Mouse (Mus musculus) hindbrain, embryonic 10.5 days (tissue): ENCODE measurements around the gene Adgrv1. TPM values are rescaled to one million over a fixed set of nuclear protein-coding genes. Genes with fewer than 3 reads are reported as not detected.

Experiments
- DNase-seq: peaks from one replicate; pipeline ENCODE4 v3.0.0-alpha.2; 2017; ENCODE audit warnings: low spot score
- H3K27ac ChIP-seq: fragments of 300-500 bp; sonication (generic); 2 replicates; pipeline ENCODE4 v1.5.1; 2016; ENCODE audit warnings: mild to moderate bottlenecking, moderate library complexity
- H3K27me3 ChIP-seq: fragments of 300-500 bp; sonication (generic); 2 replicates; pipeline ENCODE4 v1.6.1; 2016; ENCODE audit warnings: mild to moderate bottlenecking; ENCODE audit not compliant: poor library complexity, insufficient read depth, severe bottlenecking
- H3K36me3 ChIP-seq: fragments of 300-500 bp; sonication (generic); 2 replicates; pipeline ENCODE4 v1.6.1; 2016; ENCODE audit warnings: mild to moderate bottlenecking, moderate library complexity
- H3K4me1 ChIP-seq: fragments of 300-500 bp; sonication (generic); replicated peaks from 2 replicates; pipeline ENCODE4 v1.6.1; 2016; ENCODE audit warnings: mild to moderate bottlenecking
- H3K4me3 ChIP-seq: fragments of 300-500 bp; sonication (generic); 2 replicates; pipeline ENCODE4 v1.5.1; 2016; ENCODE audit warnings: mild to moderate bottlenecking, moderate library complexity
- H3K9me3 ChIP-seq: fragments of 300-500 bp; sonication (generic); 2 replicates; pipeline ENCODE4 v1.6.1; 2016; ENCODE audit warnings: mild to moderate bottlenecking, moderate library complexity
- WGBS: fragments of 180-500 bp; shearing (Covaris S2); methylation state at CpG from one replicate; pipeline ENCODE4 v1.1.7; 2016; 5-methylcytosine and 5-hydroxymethylcytosine counted together
- polyA plus RNA-seq: library from polyadenylated mRNA; unstranded; fragments of >200 nt; fragmentation: Nextera tagmentation; extraction: Ambion mirVana; gene quantifications from 2 replicates; pipeline ENCODE4 v1.2.1, GENCODE M21; 2016

Gene Adgrv1
- polyA plus RNA-seq, 1 experiment from 2014 or later, result 45.3 TPM

DNA sequence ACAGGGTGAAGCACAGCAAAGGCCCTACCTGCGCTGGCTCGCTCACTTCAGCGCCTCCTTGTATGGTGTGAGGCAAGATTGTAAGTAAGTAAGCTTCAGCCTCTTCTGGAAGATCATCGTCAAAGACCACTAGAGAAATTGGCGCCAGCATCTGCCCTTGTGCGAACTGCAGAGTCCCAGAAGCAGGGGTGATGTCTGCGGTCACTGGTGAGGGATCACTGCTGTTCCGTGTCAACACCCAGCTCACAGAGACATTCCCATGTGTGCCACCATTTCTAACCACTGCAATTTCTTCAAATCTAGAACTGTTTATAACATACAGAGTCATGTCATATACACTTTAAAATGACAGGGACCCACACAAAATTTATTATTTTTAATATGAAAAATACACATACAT is 54.3 kb downstream of the Adgrv1 start:
- Histone ChIP-seq H3K9me3 (no peaks in the 10 kb centered on the region), H3K4me3 (no peak overlapping the region), H3K36me3 (peaks cover 96% of the 10 kb centered on the region), H3K4me1 (no peaks in the 10 kb centered on the region), H3K27me3 (no peaks in the 10 kb centered on the region), H3K27ac (no peak overlapping the region)
- 91% methylated on average over 8 of the region's 8 CpGs for WGBS
- DNase-seq, result no peak

DNA sequence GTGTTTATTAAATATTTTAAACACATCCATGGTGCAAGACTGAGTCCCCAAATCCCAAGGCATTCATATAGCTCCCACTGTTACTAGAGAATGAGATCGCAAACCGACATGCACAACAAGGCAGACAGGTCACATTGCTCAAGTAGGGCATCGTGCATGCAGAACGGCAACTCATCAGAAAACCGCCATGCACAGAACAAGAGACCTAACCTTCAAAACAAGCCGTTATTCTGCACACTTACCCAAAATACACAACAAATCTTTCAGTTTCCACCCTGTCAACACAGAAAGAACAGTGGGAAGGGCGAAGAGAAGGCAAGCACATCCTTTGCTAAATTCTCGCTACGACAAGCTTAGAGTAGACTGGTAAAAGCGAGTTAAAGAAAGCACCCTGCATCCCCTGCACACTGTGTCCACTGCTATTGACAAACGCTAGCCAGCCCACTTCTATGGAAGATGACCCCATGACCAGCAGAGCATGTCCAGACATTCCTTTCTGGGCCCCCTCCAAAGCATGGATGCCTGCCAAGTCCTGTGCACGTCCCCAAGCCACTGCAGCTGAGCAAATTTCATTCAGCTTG is 62.6 kb downstream of the Adgrv1 start:
- peaks cover 52% of the 10 kb centered on the region for H3K36me3 ChIP-seq
- DNase-seq, result peak; percentile 56
- 30% methylated on average over 12 of the region's 12 CpGs for WGBS
- H3K4me3 ChIP-seq, result peak overlapping the region; percentile 44
- H3K4me1 ChIP-seq, result peaks cover 25% of the 10 kb centered on the region
- H3K27me3 ChIP-seq, result no peaks in the 10 kb centered on the region
- peak overlapping the region; percentile 85 for H3K27ac ChIP-seq
- no peaks in the 10 kb centered on the region for H3K9me3 ChIP-seq

DNA sequence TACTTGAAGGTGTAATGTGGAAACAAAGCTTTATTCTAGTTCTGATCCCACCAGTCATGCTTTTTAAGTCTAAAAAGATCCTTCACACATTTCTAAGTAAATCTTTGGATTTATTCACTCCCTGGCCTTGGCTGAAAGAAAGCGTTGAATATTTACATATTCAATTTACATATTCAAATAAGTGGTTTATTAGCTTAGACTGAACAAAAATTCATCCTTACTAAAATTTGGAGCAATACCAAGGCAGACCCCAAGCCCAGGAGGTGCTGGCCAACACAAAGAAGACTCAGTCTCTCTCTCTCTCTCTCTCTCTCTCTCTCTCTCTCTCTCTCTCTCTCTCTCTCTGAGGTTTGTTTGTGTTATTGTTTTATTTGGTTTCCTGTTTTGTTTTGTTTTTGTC is 82.9 kb downstream of the Adgrv1 start:
- H3K9me3 ChIP-seq, result no peaks in the 10 kb centered on the region
- no peaks in the 10 kb centered on the region for H3K27me3 ChIP-seq
- 82% methylated on average over 1 of the region's 1 CpGs for WGBS
- DNase-seq, result no peak
- no peak overlapping the region for H3K4me3 ChIP-seq
- H3K36me3 ChIP-seq, result peaks cover 64% of the 10 kb centered on the region
- H3K4me1 ChIP-seq, result no peaks in the 10 kb centered on the region; the same call in 1 of the 2 replicates
- no peak overlapping the region for H3K27ac ChIP-seq

DNA sequence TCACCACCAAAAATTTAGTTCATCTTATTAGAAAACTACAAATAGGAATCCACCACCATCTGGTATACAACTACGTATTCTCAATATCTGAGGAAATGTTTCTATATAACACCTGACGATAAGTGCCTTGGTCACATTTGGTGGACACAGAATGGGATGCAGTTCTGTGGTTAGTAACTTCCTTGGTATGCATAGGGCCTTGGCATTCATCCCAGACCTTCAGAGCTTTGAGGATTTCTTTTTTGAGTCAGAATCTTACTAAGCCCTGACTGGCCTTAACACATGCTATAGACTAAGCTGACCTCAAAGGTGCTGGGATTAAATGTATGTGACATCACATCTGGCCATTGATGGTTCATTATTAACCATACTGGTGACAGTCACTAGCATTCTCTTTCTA is 98.0 kb downstream of the Adgrv1 start:
- Histone ChIP-seq H3K9me3 (no peaks in the 10 kb centered on the region), H3K27ac (no peak overlapping the region), H3K4me3 (no peak overlapping the region), H3K36me3 (peaks cover 87% of the 10 kb centered on the region), H3K27me3 (no peaks in the 10 kb centered on the region), H3K4me1 (no peaks in the 10 kb centered on the region)
- no peak for DNase-seq
- WGBS, result 95% methylated on average over 2 of the region's 2 CpGs

DNA sequence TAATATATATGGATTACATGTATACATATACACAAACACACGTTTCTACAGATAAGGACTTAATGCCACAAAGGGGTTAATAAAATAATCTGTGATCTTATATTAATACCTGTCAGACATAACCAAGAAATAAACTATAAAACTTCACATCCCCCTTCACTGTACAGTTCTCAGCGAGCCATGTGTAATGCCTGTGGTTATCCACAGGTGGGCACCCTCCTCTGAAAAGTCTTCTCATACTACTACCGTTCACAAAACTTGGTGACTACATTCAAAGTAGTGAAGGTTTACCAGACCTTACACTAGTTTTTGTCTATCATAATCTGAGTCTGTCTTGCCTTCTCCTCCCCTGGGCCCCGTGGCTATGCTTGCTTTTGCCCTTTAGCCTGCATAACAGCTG is 106.3 kb downstream of the Adgrv1 start:
- Histone ChIP-seq H3K4me3 (no peak overlapping the region), H3K9me3 (no peaks in the 10 kb centered on the region), H3K36me3 (peaks cover 78% of the 10 kb centered on the region), H3K4me1 (no peaks in the 10 kb centered on the region), H3K27ac (no peak overlapping the region), H3K27me3 (no peaks in the 10 kb centered on the region)
- 65% methylated on average over 4 of the region's 4 CpGs for WGBS
- no peak for DNase-seq

DNA sequence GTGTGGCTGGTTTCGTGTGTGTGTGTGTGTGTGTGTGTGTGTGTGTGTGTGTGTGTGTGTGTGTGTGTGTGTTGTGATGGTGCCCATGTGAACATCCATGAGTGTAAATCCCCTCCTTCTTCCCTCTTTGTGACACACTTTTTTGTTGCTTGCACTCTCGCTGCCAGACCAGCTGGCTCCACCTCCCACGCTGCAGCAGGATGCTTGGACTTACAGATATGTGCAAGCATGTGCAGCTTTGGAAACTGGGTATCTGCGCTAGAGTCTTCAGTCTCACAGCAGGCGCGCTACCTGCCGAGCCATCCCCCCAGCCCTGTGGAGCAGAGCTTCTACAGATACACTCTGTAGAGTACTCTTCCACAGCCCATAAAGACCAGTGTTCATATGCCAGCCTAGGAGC is 122.8 kb downstream of the Adgrv1 start:
- Histone ChIP-seq H3K9me3 (no peaks in the 10 kb centered on the region), H3K4me1 (no peaks in the 10 kb centered on the region), H3K4me3 (no peak overlapping the region), H3K27ac (no peak overlapping the region), H3K27me3 (no peaks in the 10 kb centered on the region), H3K36me3 (peaks cover 90% of the 10 kb centered on the region)
- 88% methylated on average over 7 of the region's 7 CpGs for WGBS
- no peak for DNase-seq

DNA sequence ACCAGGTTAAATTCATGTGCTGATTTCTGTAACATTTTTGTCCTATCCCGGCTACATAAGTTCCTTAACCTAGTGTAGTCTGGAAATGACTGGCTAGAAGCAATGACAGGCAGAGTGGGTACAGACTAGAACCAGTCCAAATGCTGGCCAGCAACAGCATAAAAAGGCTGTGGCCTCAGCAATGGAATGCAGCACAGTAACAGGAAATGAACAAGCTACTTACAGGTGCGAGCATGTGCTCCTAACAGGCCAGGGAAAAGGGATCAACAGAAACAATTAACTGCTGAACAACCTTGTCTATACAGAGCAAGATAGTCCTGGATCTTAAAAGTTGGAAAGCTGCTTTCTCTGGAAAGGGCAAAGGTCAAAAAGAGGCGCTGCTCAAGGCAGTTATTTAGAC is 135.9 kb downstream of the Adgrv1 start:
- no peaks in the 10 kb centered on the region for H3K4me1 ChIP-seq
- WGBS, result 71% methylated on average over 3 of the region's 3 CpGs
- no peak overlapping the region for H3K27ac ChIP-seq
- no peak overlapping the region for H3K4me3 ChIP-seq
- no peaks in the 10 kb centered on the region for H3K9me3 ChIP-seq
- H3K36me3 ChIP-seq, result peaks cover 86% of the 10 kb centered on the region
- DNase-seq, result no peak
- H3K27me3 ChIP-seq, result no peaks in the 10 kb centered on the region

DNA sequence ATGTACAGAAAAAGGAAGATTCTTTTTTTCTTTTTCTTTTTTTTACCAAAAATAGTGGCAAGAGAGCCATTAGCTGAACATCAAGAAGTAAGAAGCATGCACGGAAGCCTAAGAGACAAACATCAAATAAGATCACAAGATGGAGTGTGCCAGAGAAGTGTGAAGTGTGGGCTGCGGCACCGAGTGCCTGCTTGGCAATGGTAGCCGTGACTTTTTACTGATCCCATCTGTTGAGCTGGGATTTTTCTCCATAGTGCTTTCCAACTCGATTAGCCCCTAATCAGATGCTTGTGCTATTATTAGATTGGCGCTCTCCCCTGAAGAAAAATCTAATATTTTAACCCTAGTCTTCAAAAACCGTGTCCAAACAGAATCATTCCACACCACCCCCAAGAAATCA is 141.0 kb downstream of the Adgrv1 start:
- WGBS, result 93% methylated on average over 7 of the region's 7 CpGs
- H3K9me3 ChIP-seq, result no peaks in the 10 kb centered on the region
- H3K27ac ChIP-seq, result no peak overlapping the region
- no peak overlapping the region for H3K4me3 ChIP-seq
- H3K27me3 ChIP-seq, result no peaks in the 10 kb centered on the region
- peaks cover 91% of the 10 kb centered on the region for H3K36me3 ChIP-seq
- no peaks in the 10 kb centered on the region for H3K4me1 ChIP-seq
- no peak for DNase-seq

DNA sequence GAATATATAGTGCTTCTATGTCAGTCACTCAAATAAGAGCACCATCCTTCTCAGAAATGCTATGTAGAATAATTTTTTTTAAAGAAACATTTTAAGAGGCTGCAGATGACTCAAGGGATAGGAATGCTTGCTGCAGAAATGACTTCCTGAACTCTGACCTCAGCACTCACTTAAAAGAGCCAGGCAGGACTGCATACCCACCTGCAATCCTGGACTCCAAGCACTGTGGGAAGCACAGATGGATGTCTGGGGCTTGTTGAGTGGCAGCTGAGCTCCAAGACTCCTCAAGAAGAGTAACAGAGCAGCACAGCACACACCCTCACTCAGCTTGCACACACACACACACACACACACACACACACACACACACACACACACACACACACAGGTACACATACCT is 146.0 kb downstream of the Adgrv1 start:
- DNase-seq, result no peak
- Histone ChIP-seq H3K27me3 (no peaks in the 10 kb centered on the region), H3K27ac (no peak overlapping the region), H3K4me1 (no peaks in the 10 kb centered on the region), H3K9me3 (no peaks in the 10 kb centered on the region), H3K36me3 (peaks cover 97% of the 10 kb centered on the region), H3K4me3 (no peak overlapping the region)

DNA sequence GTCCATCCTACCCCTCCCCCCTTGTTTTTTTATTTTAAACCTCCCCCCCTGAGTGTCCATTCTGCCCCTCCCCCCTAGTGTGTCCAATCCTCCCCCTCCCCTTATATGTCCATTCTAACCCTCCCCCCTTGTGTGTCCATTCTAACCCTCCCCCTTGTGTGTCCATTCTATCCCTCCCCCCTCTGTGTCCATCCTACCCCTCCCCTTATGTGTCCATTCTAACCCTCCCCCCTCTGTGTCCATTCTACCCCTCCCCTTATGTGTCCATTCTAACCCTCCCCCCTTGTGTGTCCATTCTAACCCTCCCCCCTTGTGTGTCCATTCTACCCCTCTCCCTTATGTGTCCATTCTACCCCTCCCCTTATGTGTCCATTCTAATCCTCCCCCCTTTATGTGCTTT is 159.2 kb downstream of the Adgrv1 start:
- H3K36me3 ChIP-seq, result peaks cover 80% of the 10 kb centered on the region

DNA sequence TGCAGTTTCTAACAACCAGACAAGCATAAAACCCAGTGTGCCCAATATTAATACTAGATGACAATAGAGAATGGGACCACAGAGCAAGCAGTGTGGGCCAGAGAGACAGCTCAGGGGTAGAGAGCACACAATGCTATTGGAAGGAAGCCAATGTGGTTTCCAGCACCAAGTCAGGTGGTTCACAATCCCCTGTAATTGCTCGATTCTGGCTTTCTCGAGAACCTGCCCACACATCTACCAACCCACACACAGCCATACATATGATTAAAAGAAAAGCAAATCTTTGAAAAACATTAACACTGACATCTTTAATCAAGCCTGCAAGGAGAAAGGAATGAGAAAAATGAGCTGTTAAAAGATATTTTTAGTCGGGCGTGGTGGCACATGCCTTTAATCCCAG is 166.3 kb downstream of the Adgrv1 start:
- 90% methylated on average over 4 of the region's 4 CpGs for WGBS
- Histone ChIP-seq H3K36me3 (peaks cover 75% of the 10 kb centered on the region), H3K27ac (no peak overlapping the region), H3K27me3 (no peaks in the 10 kb centered on the region), H3K9me3 (no peaks in the 10 kb centered on the region), H3K4me1 (no peaks in the 10 kb centered on the region), H3K4me3 (no peak overlapping the region)
- DNase-seq, result no peak

More for the DNA sequence above, 159.2 kb downstream of the Adgrv1 start:
- no peak for DNase-seq
- Histone ChIP-seq H3K9me3 (no peaks in the 10 kb centered on the region), H3K27me3 (no peaks in the 10 kb centered on the region), H3K4me3 (no peak overlapping the region), H3K27ac (no peak overlapping the region), H3K4me1 (no peaks in the 10 kb centered on the region)

DNA sequence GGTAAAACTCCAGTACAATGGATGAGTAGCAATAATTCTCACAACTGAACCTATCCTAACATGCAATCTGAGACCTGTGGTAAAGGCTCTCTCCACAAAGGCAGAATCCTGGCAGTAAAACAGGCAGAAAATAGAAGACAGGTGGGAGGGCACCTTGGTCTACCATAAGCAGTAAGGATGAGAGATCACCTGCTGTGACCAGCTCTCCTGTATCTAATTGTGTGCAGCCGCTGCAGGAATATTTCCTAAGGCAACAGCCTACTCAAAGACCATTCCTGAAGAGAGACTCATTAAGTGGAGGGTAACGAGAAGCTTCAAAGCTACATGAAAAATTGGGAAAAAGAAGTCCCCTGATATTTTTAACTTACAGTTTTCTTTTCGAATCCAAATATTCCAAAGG is 167.2 kb downstream of the Adgrv1 start:
- Histone ChIP-seq H3K4me1 (no peaks in the 10 kb centered on the region), H3K27ac (no peak overlapping the region), H3K9me3 (no peaks in the 10 kb centered on the region), H3K27me3 (no peaks in the 10 kb centered on the region), H3K36me3 (peaks cover 75% of the 10 kb centered on the region), H3K4me3 (no peak overlapping the region)
- DNase-seq, result no peak
- 88% methylated on average over 3 of the region's 3 CpGs for WGBS

DNA sequence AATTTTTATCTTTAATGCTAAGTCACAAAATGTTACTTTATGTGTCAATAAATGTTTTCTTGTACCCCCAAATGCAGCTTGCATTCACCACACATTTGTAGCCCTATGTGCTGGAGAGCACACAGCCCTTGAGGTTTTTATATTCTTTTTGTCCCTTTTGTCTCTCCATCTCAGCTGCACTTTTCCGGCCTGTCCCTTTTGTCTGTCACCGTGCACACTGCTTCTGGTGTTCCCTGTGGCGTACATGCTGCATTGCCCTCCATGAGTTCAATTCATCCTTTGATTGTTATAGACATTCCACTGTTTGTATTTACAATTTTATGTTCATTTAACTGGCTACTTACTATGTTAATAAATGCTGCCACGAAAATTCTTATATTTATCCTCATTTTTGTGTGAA is 183.3 kb downstream of the Adgrv1 start:
- Histone ChIP-seq H3K4me3 (no peak overlapping the region), H3K27ac (no peak overlapping the region), H3K4me1 (no peaks in the 10 kb centered on the region), H3K9me3 (no peaks in the 10 kb centered on the region), H3K36me3 (peaks cover 62% of the 10 kb centered on the region), H3K27me3 (no peaks in the 10 kb centered on the region)
- WGBS, result 60% methylated on average over 4 of the region's 4 CpGs
- no peak for DNase-seq

DNA sequence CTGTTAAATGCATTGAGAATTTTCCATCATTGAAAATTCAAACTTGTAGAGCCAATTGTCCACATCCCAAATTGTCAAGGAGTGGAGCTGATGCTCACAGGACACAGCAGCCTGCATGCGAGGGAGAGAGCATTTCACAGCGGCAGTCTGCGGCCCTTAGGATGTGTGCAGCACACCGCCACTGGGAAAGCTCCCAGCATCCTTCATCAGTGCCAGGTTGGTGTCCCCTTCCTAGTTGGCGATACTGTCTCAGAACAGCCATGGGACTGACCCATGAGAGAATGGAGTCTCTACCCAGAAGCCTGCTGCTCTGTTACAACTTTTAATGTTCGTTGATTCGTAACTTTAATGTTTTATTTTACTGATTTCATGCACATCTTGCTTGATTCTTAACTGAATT is 183.8 kb downstream of the Adgrv1 start:
- Histone ChIP-seq H3K4me1 (no peaks in the 10 kb centered on the region), H3K36me3 (peaks cover 67% of the 10 kb centered on the region), H3K9me3 (no peaks in the 10 kb centered on the region), H3K27me3 (no peaks in the 10 kb centered on the region), H3K4me3 (no peak overlapping the region), H3K27ac (no peak overlapping the region)
- no peak for DNase-seq
- 88% methylated on average over 7 of the region's 7 CpGs for WGBS
